Mouse (Mus musculus): Measurements from ENCODE around the gene Rhbg. TPM values are rescaled to one million over a fixed set of nuclear protein-coding genes. Genes with fewer than 3 reads are reported as not detected.

Gene Rhbg
- total RNA-seq, 1 experiment from 2014 or later: not detected

GRCm38 (mm10) chr3:88232851-88233649 lies 21.5 kb downstream of the Rhbg start:
- no peak for ATAC-seq (replicated peaks; ENCODE audit: insufficient number of reproducible peaks, low FRiP score, low TSS enrichment, poor library complexity, severe bottlenecking)

GRCm38 (mm10) chr3:88232301-88232702 lies 22.2 kb downstream of the Rhbg start:
- no peak for ATAC-seq (replicated peaks; ENCODE audit: insufficient number of reproducible peaks, low FRiP score, low TSS enrichment, poor library complexity, severe bottlenecking)

- no peak for ATAC-seq (replicated peaks; ENCODE audit: insufficient number of reproducible peaks, low FRiP score, low TSS enrichment, poor library complexity, severe bottlenecking)
Measured at GRCm38 (mm10) chr3:88231061-88231641, 23.4 kb downstream of the Rhbg start.

GRCm38 (mm10) chr3:88230262-88231047 lies 24.1 kb downstream of the Rhbg start:
- no peak for ATAC-seq (replicated peaks; ENCODE audit: insufficient number of reproducible peaks, low FRiP score, low TSS enrichment, poor library complexity, severe bottlenecking)

GRCm38 (mm10) chr3:88229526-88229925 lies 25.0 kb downstream of the Rhbg start:
- ATAC-seq (replicated peaks; ENCODE audit: insufficient number of reproducible peaks, low FRiP score, low TSS enrichment, poor library complexity, severe bottlenecking): no peak

GRCm38 (mm10) chr3:88228906-88229305 lies 25.6 kb downstream of the Rhbg start:
- no peak for ATAC-seq (replicated peaks; ENCODE audit: insufficient number of reproducible peaks, low FRiP score, low TSS enrichment, poor library complexity, severe bottlenecking)

GRCm38 (mm10) chr3:88227976-88228375 lies 26.5 kb downstream of the Rhbg start:
- no peak for ATAC-seq (replicated peaks; ENCODE audit: insufficient number of reproducible peaks, low FRiP score, low TSS enrichment, poor library complexity, severe bottlenecking)

- no peak for ATAC-seq (replicated peaks; ENCODE audit: insufficient number of reproducible peaks, low FRiP score, low TSS enrichment, poor library complexity, severe bottlenecking)
Measured at GRCm38 (mm10) chr3:88227260-88227659, 27.2 kb downstream of the Rhbg start.

GRCm38 (mm10) chr3:88226101-88226845 lies 28.2 kb downstream of the Rhbg start:
- no peak for ATAC-seq (replicated peaks; ENCODE audit: insufficient number of reproducible peaks, low FRiP score, low TSS enrichment, poor library complexity, severe bottlenecking)

GRCm38 (mm10) chr3:88224929-88225328 lies 29.6 kb downstream of the Rhbg start:
- no peak for ATAC-seq (replicated peaks; ENCODE audit: insufficient number of reproducible peaks, low FRiP score, low TSS enrichment, poor library complexity, severe bottlenecking)

GRCm38 (mm10) chr3:88222446-88222845 lies 32.1 kb downstream of the Rhbg start:
- no peak for ATAC-seq (replicated peaks; ENCODE audit: insufficient number of reproducible peaks, low FRiP score, low TSS enrichment, poor library complexity, severe bottlenecking)

- no peak for ATAC-seq (replicated peaks; ENCODE audit: insufficient number of reproducible peaks, low FRiP score, low TSS enrichment, poor library complexity, severe bottlenecking)
Measured at GRCm38 (mm10) chr3:88221519-88222390, 32.8 kb downstream of the Rhbg start.

- no peak for ATAC-seq (replicated peaks; ENCODE audit: insufficient number of reproducible peaks, low FRiP score, low TSS enrichment, poor library complexity, severe bottlenecking)
Measured at GRCm38 (mm10) chr3:88220842-88221241, 33.7 kb downstream of the Rhbg start.

- ATAC-seq (replicated peaks; ENCODE audit: insufficient number of reproducible peaks, low FRiP score, low TSS enrichment, poor library complexity, severe bottlenecking): no peak
Measured at GRCm38 (mm10) chr3:88219940-88220339, 34.6 kb downstream of the Rhbg start.

- ATAC-seq (replicated peaks; ENCODE audit: insufficient number of reproducible peaks, low FRiP score, low TSS enrichment, poor library complexity, severe bottlenecking): no peak
Measured at GRCm38 (mm10) chr3:88217679-88218078, 36.8 kb downstream of the Rhbg start.

GRCm38 (mm10) chr3:88216534-88217326 lies 37.8 kb downstream of the Rhbg start:
- ATAC-seq (replicated peaks; ENCODE audit: insufficient number of reproducible peaks, low FRiP score, low TSS enrichment, poor library complexity, severe bottlenecking): no peak

GRCm38 (mm10) chr3:88216116-88216515 lies 38.4 kb downstream of the Rhbg start:
- ATAC-seq (replicated peaks; ENCODE audit: insufficient number of reproducible peaks, low FRiP score, low TSS enrichment, poor library complexity, severe bottlenecking): no peak
